Mouse (Mus musculus): ENCODE measurements around the gene Kcnj5. TPM values are rescaled to one million over a fixed set of nuclear protein-coding genes. Genes with fewer than 3 reads are reported as not detected.

Kcnj5 gene
- not detected for total RNA-seq (2021)
- long read RNA-seq, experiment 1 = 0 reads
- long read RNA-seq, experiment 2 = 0 reads

DNA sequence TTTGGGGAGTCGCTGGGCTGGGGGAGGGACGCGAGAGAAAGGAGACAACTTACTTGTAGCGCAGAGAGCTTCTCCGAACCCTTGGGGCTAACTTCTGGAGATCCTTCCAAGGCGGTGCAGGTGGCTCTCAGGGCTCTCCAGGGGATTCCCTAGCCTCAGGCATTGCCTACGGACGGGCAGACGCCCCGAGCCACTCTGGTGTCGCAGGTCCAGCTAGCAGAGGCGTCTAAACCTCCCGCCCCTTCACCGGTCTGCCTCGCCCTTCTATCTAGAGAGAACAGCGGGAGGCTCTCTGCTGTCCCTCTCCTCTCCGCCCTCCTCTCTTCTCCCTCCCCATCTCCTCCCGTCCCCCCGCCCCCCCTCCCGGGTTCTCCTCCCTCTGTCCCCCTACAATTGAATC lies at the start of gene Kcnj5:
Gene Kcnj5 (minus strand): TSS at position 300 of the 400 bp plus-strand sequence.
- intact Hi-C loops (cut with DNase I; ENCODE audit: low total_unique reads) = no loop called here
- DNase-seq = no peak

- intact Hi-C loops (cut with DNase I; ENCODE audit: low total_unique reads) = no loop called here
- DNase-seq = no peak
Observed at GRCm38 (mm10) chr9:32392716-32393115, 48.6 kb upstream of the Kcnj5 start.

DNA sequence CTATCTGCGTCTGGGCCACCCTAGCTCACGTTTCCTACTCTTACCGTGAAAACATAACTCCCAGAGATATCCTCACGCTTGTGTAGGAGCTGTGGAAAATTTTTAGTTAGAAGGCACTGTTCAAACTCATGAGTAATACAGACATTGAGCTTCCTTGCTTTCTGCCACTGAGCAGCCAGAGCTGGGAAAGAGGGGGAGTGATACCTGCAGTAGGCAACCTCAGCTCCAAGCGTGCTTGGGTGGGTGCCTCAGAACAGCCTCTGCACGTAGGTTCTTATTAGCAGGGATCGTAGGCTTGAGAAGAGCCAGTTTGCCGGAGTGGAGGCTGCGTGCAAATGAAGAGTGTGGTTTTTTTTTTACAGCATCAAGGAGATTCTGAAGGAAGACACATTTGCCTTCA lies 47.6 kb upstream of the Kcnj5 start:
- no peak for DNase-seq
- intact Hi-C loops (cut with DNase I; ENCODE audit: low total_unique reads) = no loop called here

DNA sequence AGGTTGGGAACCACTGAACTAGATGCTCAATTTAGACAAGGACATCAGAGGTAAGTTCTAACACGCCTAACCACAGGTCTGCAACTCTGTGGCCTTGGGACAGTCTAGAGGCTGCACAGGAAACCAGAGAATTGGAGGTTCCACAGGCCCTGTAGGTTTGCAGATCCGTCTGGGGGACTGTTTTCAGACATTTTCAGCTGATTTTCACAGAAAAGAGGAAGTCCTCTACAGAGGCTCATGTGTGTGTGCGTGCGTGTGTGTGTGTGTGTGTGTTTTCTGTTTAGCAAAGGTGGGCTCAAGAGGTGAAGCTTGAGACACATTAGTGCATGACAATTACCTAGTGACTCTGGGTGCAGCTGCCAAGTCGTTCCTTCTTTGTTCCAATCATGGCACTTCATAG lies 46.9 kb upstream of the Kcnj5 start:
- intact Hi-C loops (cut with DNase I; ENCODE audit: low total_unique reads) = no loop called here
- no peak for DNase-seq

DNA sequence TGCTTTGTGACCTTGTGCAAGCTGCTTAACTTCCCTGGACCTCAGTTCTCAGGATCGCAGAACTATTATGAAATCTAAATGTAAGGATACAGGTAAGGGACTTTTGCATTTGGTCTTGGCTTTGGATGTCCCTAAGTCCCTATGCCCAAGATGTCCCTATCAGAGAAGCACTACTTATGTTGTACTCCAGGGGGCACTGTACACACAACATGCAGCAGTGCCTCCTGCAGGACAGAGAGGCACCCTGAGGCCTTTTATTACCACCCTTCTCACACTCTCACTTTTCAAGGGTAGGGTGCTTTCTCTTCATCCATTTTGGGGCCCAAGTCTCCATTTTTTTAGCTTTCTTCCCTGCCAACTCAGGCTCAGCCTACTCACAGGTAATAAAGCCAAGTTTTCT lies 44.0 kb upstream of the Kcnj5 start:
- intact Hi-C loops (cut with DNase I; ENCODE audit: low total_unique reads) = no loop called here
- no peak for DNase-seq

GRCm38 (mm10) chr9:32384906-32385305 lies 40.8 kb upstream of the Kcnj5 start:
- intact Hi-C loops (cut with DNase I; ENCODE audit: low total_unique reads) = no loop called here
- no peak for DNase-seq

DNA sequence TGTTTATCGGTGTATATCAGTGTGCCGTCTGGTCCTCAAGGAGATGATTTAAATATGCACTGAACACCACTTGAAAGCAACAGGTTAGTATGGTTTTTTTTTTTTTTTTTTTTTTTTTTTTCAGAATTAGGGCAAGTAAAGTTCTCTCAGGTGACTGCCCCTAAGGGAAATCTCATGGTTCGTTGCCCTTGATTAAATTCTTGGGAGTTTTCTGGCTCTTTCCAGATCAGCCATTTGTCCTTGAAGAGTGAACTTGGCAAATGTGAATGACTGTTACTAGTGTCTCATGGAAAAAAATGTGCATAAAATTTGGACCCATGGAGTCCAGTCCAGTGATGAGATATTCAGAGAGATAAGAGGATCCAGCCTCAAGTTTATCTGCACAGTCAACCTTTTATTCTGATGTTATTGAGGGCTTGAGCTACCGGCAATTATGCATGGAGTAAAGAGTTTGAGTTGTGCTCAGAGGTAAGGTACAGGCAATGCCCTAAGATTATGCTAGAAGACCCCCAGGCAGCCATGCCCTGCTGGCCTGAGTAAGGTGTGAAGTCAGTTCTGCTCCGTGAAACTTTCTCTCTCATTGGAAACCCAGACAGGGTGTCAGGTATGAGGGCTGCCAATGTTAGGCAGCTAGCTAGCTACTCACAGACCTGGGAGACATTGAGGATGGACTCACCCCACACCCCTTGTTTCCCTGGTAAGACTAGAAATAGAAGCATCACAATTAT lies 32.9 kb upstream of the Kcnj5 start:
- intact Hi-C loops (cut with DNase I; ENCODE audit: low total_unique reads) = no loop called here

GRCm38 (mm10) chr9:32376031-32376430 lies 31.9 kb upstream of the Kcnj5 start:
- intact Hi-C loops (cut with DNase I; ENCODE audit: low total_unique reads) = no loop called here
- DNase-seq = no peak

More for the DNA sequence above, 32.9 kb upstream of the Kcnj5 start:
- no peak for DNase-seq

DNA sequence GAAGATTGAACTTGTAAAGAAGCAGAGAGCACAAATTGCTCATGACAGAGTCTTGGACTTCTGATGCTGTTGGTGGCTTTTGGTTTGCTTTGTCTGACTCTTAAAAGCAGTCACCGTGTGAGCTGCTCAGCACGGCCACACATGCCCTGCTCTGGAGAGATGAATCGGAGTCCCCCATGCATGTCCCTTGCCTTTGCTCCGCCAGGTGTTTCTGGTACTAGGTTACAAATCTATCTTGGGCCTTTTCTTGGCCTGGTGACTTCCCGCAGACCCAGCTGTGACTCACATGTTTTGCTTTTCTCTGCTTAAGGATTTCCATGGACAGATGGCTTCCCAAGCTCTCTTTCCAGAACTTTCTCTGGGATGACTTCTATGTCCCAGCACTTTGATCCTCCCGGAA lies 29.5 kb upstream of the Kcnj5 start:
- no peak for DNase-seq
- intact Hi-C loops (cut with DNase I; ENCODE audit: low total_unique reads) = no loop called here

- intact Hi-C loops (cut with DNase I; ENCODE audit: low total_unique reads) = no loop called here
Observed at GRCm38 (mm10) chr9:32372202-32372601, 28.1 kb upstream of the Kcnj5 start, which contains the start of gene Kcnj1. TSS of gene Kcnj1 (plus strand) at chr9:32372493.

GRCm38 (mm10) chr9:32369388-32369787 lies 25.2 kb upstream of the Kcnj5 start:
- intact Hi-C loops (cut with DNase I; ENCODE audit: low total_unique reads) = no loop called here
- no peak for DNase-seq

More at GRCm38 (mm10) chr9:32372202-32372601, 28.1 kb upstream of the Kcnj5 start, which contains the start of gene Kcnj1:
- no peak for DNase-seq

DNA sequence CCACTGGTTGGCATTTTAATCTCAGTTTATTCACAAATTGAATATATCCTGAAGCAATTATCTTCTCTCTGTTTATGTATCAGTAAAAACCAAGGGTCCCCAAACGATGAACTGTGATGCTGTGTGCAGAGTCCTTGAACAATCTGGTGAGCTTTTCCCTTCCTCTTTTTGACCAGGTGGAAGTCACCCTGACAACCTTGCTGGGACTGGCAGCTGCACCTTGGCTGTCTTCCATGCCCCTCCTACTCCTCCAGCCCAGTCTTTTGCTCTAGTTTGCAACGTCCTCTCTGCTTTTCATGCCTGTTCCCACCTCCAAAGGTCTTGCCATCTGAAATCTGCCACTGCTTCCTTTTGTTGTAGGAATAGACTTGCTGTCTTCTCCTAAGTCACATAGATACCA lies 24.7 kb upstream of the Kcnj5 start:
- intact Hi-C loops (cut with DNase I; ENCODE audit: low total_unique reads) = no loop called here
- no peak for DNase-seq

GRCm38 (mm10) chr9:32360770-32361169 lies 16.6 kb upstream of the Kcnj5 start:
- no peak for DNase-seq
- intact Hi-C loops (cut with DNase I; ENCODE audit: low total_unique reads) = no loop called here

DNA sequence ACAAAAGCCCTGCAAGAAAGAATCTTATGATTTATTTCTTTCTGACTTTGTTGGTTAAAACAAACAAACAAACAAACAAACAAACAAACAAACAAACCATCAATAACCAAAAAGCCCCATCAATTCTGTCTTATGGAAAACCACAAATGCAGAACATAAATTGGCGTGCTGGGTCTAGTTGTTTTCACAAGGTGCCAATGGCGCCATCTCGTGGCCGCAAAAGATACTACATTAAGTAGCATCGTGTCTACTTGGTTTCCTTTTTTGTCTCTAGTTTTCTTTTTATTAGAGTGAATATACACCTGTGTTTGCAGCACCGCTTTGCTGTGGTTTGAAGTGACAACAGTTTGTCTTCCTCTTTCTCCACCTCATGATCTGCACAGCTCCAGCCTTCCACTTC lies 6.2 kb upstream of the Kcnj5 start:
- intact Hi-C loops (cut with DNase I; ENCODE audit: low total_unique reads) = loop anchor here (2.0 kb wide), 1 partner anchor 78 kb away; no protein-coding TSS in a partner anchor
- DNase-seq = peak; percentile 65

- intact Hi-C loops (cut with DNase I; ENCODE audit: low total_unique reads) = no loop called here
- DNase-seq = no peak
Observed at GRCm38 (mm10) chr9:32349344-32349743, 5.2 kb upstream of the Kcnj5 start.

DNA sequence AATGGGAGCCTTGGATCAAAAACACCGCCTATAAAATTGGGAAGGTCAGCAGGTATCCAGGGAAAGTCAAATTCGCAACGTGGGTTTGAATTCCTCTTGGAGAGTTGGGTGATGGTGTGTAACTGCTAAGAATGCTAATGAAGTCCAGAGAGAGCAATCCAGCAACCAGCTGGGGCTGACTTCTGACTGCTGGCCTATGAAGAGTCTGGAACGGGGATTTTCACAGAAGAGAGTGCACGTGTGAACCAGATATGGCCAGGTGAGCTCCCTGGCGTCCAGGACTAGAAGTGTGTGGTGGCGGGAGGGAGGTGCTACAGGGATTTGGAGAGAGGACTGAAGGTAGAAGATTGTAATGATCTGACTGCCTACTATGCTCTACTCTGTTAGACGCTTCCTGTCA lies 3.9 kb upstream of the Kcnj5 start:
- no peak for DNase-seq
- intact Hi-C loops (cut with DNase I; ENCODE audit: low total_unique reads) = no loop called here

- intact Hi-C loops (cut with DNase I; ENCODE audit: low total_unique reads) = no loop called here
Observed at GRCm38 (mm10) chr9:32344489-32344888, 339 bp upstream of the Kcnj5 start.

DNA sequence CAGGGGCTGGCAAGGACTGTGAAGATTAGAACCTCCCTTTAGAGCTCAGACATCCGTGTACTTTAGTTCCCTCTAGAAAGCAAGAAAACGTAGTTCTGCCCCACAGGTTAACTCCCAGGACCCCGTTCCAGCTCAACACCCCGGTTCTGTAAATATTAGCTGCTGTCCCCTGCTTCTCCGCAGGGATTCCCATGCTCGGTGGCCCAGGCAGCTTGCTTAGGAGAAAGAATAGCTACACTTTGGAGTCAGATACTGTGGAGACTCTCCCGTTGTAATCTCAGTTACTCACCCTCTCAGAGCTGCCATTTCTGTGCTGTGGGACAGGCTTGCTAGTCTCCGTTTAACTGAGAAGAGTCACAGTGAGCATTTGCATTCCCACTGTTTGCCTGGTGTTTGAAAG lies 1.2 kb downstream of the Kcnj5 start:
- no peak for DNase-seq
- intact Hi-C loops (cut with DNase I; ENCODE audit: low total_unique reads) = no loop called here

More at GRCm38 (mm10) chr9:32344489-32344888, 339 bp upstream of the Kcnj5 start:
- DNase-seq = no peak

DNA sequence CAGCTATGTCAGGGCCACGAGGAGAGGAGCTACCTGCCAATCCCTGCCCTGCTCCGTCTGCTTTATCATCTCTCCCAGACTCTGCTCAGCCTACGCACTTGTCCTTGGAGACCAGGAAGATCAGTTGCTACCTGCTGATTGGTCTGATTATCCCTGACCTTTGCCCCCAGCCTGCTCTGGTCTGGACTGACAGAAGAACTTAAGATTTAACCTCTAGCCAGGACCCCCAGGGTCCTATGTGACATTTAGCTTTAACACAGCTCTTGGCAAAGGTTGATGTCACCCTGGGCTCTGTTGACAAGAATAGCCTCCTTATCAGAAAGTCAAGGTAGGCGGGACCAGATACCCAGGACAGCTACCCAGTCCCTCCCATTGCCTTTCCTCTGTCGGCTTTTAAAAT lies 3.3 kb downstream of the Kcnj5 start:
- intact Hi-C loops (cut with DNase I; ENCODE audit: low total_unique reads) = no loop called here
- DNase-seq = no peak

GRCm38 (mm10) chr9:32335389-32336150 lies 8.6 kb downstream of the Kcnj5 start:
- intact Hi-C loops (cut with DNase I; ENCODE audit: low total_unique reads) = no loop called here
- no peak for DNase-seq

DNA sequence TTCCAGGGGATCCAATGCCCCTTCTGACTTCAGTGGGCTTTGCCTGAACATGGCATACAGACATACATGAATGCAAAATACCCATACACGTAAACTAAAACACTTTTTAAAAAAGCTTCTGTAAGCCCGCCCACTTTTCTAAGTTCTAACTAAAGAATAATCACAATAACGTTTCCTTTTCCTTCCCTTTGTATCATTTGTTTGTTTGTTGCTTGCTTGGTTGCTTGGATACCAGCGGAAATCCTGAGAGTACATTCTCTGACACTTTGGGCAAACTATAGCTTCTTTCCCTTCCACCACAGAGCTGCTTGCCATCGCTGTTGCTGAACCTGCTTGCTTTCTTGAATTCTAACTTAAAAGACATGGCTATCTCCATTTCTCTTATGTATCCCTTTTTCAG lies 13.0 kb downstream of the Kcnj5 start:
- intact Hi-C loops (cut with DNase I; ENCODE audit: low total_unique reads) = no loop called here
- no peak for DNase-seq
